Mouse (Mus musculus): ENCODE data around the gene Tmem151b. TPM values are rescaled to one million over a fixed set of nuclear protein-coding genes. Genes with fewer than 3 reads are reported as not detected.
A peak's percentile ranks its signal among the peaks of the same experiment; 100 is the strongest.

Gene Tmem151b
- polyA plus RNA-seq, 1 experiment from 2014 or later, result 1.4 TPM

DNA sequence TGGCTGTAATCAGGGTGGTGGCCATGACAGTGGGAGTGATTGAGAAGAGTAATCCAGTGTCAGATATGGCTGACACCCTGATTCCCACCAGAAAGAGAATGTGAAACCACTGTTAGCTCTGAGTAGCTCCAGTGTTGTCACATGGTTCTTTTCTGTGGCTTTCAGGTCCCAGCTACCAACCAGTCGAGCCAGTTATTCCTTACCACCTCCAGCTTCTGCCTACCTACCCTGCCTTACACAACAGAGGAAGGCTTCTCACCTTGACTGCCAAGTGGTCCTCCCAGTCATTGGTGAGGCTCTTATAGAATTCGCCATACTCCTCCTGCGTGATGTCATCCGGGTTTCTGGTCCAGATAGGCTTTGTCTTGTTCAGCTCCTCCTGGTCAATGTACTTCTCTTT, 20.5 kb upstream of the Tmem151b start:
- Histone ChIP-seq H3K27me3 (replicated peaks; ENCODE audit: control insufficient read depth, insufficient read depth, low read length) (no peaks in the 10 kb centered on the region), H3K9me3 (ENCODE audit: control insufficient read depth, low read length) (no peaks in the 10 kb centered on the region), H3K4me2 (no peak overlapping the region; the same call in 1 of the 2 replicates), H3K9ac (ENCODE audit: low read depth, low read length) (no peak overlapping the region), H3K4me1 (replicated peaks; ENCODE audit: control insufficient read depth, insufficient read depth, low read length) (peaks cover 50% of the 10 kb centered on the region), H3K36me3 (ENCODE audit: control insufficient read depth, insufficient read depth, low read length) (peaks cover 57% of the 10 kb centered on the region), H3K4me3 (ENCODE audit: low read depth, low read length) (no peak overlapping the region), H3K27ac (ENCODE audit: low read depth, low read length) (no peak overlapping the region)
- WGBS, result 85% methylated on average over 4 of the region's 4 CpGs
- DNase-seq (ENCODE audit: low spot score) (no peak), ATAC-seq (replicated peaks; ENCODE audit: low FRiP score) (no peak)

DNA sequence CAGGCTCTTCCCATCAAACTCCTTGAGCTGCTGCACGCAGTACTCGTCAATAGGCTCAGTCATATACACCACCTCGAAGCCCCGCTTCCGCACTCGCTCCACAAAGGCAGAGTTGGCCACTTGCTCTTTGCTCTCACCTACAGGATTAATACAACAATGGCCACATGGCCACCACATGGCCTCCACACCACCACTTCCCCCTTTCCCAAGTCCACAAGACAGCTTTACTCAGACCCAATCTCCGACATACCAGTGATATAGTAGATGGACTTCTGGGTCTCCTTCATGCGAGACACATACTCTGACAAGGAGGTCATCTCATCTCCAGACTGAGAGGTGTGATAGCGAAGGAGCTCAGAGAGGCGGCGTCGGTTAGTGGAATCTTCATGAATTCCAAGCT, 19.5 kb upstream of the Tmem151b start:
- 86% methylated on average over 12 of the region's 12 CpGs for WGBS
- H3K4me2 ChIP-seq, result no peak overlapping the region
- peak overlapping the region; percentile 12; the same call in 1 of the 2 replicates for H3K4me3 ChIP-seq (ENCODE audit: low read depth, low read length)
- no peak overlapping the region for H3K27ac ChIP-seq (ENCODE audit: low read depth, low read length)
- H3K4me1 ChIP-seq (replicated peaks; ENCODE audit: control insufficient read depth, insufficient read depth, low read length), result peaks cover 47% of the 10 kb centered on the region
- H3K9me3 ChIP-seq (ENCODE audit: control insufficient read depth, low read length), result no peaks in the 10 kb centered on the region
- DNase-seq (ENCODE audit: low spot score), result no peak
- H3K9ac ChIP-seq (ENCODE audit: low read depth, low read length), result no peak overlapping the region
- no peak for ATAC-seq (replicated peaks; ENCODE audit: low FRiP score)
- no peaks in the 10 kb centered on the region for H3K27me3 ChIP-seq (replicated peaks; ENCODE audit: control insufficient read depth, insufficient read depth, low read length)
- peaks cover 57% of the 10 kb centered on the region for H3K36me3 ChIP-seq (ENCODE audit: control insufficient read depth, insufficient read depth, low read length)

DNA sequence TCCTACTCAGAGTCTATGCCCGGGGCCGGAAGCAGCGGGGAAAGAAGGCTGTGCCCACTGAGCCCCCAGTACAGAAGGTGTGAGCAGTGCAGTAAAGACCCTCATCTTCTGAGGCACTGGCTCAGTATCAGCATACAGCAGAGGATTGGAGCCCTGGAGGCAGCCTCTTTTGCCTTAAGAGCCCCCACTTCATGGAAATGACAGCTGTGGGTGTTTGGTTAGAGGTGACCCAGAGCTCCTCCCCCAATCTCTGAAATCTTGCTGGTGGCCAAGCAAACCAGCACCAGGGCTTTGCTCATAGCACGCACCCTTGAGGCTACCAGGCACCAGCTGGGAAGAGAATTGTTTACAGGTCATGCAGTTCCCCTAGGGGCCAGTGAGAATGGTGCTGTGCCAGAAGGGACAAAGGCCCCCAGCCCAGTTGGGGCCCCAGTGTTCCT, 17.7 kb upstream of the Tmem151b start:
- no peak overlapping the region for H3K9ac ChIP-seq (ENCODE audit: low read depth, low read length)
- peaks cover 57% of the 10 kb centered on the region for H3K36me3 ChIP-seq (ENCODE audit: control insufficient read depth, insufficient read depth, low read length)
- no peaks in the 10 kb centered on the region for H3K27me3 ChIP-seq (replicated peaks; ENCODE audit: control insufficient read depth, insufficient read depth, low read length)
- no peak overlapping the region for H3K4me3 ChIP-seq (ENCODE audit: low read depth, low read length)
- 0 out of 2 replicates have a peak overlapping the region, but pooled peaks have one; percentile 3 for H3K4me2 ChIP-seq
- ATAC-seq (replicated peaks; ENCODE audit: low FRiP score) (peak; percentile 31), DNase-seq (ENCODE audit: low spot score) (no peak)
- 26% methylated on average over 4 of the region's 4 CpGs for WGBS
- H3K4me1 ChIP-seq (replicated peaks; ENCODE audit: control insufficient read depth, insufficient read depth, low read length), result peaks cover 47% of the 10 kb centered on the region
- no peaks in the 10 kb centered on the region for H3K9me3 ChIP-seq (ENCODE audit: control insufficient read depth, low read length)
- peak overlapping the region; percentile 23; the same call in 1 of the 2 replicates for H3K27ac ChIP-seq (ENCODE audit: low read depth, low read length)

DNA sequence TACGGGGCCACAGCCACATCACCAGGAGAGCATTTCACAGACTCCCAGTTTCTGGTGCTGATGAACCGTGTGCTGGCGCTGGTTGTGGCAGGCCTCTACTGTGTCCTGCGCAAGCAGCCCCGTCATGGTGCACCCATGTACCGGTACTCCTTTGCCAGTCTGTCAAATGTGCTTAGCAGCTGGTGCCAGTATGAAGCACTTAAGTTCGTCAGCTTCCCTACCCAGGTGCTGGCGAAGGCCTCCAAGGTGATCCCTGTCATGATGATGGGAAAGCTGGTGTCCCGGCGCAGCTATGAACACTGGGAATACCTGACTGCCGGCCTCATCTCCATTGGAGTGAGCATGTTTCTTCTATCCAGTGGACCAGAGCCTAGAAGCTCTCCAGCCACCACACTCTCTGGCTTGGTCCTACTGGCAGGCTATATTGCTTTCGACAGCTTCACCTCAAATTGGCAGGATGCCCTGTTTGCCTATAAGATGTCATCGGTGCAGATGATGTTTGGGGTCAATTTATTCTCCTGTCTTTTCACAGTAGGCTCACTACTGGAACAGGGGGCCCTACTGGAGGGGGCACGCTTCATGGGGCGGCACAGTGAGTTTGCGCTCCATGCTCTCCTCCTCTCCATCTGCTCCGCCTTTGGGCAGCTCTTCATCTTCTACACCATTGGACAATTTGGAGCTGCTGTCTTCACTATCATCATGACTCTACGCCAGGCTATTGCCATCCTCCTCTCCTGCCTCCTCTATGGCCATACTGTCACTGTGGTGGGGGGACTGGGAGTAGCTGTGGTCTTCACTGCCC, 17.1 kb upstream of the Tmem151b start:
- Histone ChIP-seq H3K27me3 (replicated peaks; ENCODE audit: control insufficient read depth, insufficient read depth, low read length) (no peaks in the 10 kb centered on the region), H3K36me3 (ENCODE audit: control insufficient read depth, insufficient read depth, low read length) (peaks cover 55% of the 10 kb centered on the region), H3K9me3 (ENCODE audit: control insufficient read depth, low read length) (no peaks in the 10 kb centered on the region), H3K4me3 (ENCODE audit: low read depth, low read length) (peak overlapping the region; percentile 24), H3K4me2 (no peak overlapping the region), H3K4me1 (replicated peaks; ENCODE audit: control insufficient read depth, insufficient read depth, low read length) (peaks cover 44% of the 10 kb centered on the region), H3K27ac (ENCODE audit: low read depth, low read length) (peak overlapping the region; percentile 23; the same call in 1 of the 2 replicates), H3K9ac (ENCODE audit: low read depth, low read length) (no peak overlapping the region)
- ATAC-seq (replicated peaks; ENCODE audit: low FRiP score), result peak; percentile 46
- no peak for DNase-seq (ENCODE audit: low spot score)
- WGBS, result 64% methylated on average over 18 of the region's 18 CpGs

DNA sequence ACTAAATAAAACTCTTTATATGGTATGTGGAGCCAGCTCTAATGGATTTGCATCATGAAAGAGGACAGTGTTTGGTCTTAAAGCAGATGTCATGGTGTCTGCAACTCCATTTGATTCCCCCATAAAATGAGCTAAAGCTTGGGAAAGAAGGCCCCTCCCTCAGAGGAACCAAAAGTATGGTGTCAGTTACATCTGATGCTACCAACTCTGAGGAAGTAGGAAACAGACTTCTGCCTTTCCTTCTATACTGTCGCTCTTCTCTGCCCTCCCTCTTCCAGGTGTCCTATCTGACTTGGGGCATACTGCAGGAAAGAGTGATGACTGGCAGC, 16.5 kb upstream of the Tmem151b start:
- no peak for ATAC-seq (replicated peaks; ENCODE audit: low FRiP score)
- 0 out of 2 replicates have a peak overlapping the region, but pooled peaks have one; percentile 2 for H3K4me3 ChIP-seq (ENCODE audit: low read depth, low read length)
- H3K36me3 ChIP-seq (ENCODE audit: control insufficient read depth, insufficient read depth, low read length), result peaks cover 49% of the 10 kb centered on the region
- no peaks in the 10 kb centered on the region for H3K27me3 ChIP-seq (replicated peaks; ENCODE audit: control insufficient read depth, insufficient read depth, low read length)
- H3K9me3 ChIP-seq (ENCODE audit: control insufficient read depth, low read length), result no peaks in the 10 kb centered on the region
- WGBS, result 72% methylated on average over 1 of the region's 1 CpGs
- no peak for DNase-seq (ENCODE audit: low spot score)
- no peak overlapping the region for H3K4me2 ChIP-seq
- H3K9ac ChIP-seq (ENCODE audit: low read depth, low read length), result no peak overlapping the region
- peaks cover 39% of the 10 kb centered on the region for H3K4me1 ChIP-seq (replicated peaks; ENCODE audit: control insufficient read depth, insufficient read depth, low read length)
- peak overlapping the region; percentile 19; the same call in 1 of the 2 replicates for H3K27ac ChIP-seq (ENCODE audit: low read depth, low read length)

DNA sequence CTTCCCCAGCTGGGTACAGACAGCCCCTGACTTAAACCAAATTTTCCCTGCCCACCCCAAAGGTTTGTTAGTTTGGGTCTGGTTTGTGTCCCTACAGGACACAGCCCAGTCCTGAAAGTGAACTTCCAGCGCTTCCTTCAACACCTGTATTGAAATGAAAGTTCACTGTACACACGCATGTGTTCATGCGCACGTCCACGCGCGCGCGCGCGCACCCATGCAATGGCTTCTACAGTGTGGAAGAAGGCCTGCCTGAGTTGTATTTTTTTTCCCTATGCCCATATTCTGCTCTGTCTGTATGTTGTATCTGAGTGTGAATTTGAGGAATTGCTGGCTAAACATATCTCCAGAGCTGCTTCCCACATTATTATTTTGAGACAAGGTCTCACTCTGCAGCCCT, 15.6 kb upstream of the Tmem151b start:
- H3K27ac ChIP-seq (ENCODE audit: low read depth, low read length), result no peak overlapping the region
- peaks cover 32% of the 10 kb centered on the region for H3K4me1 ChIP-seq (replicated peaks; ENCODE audit: control insufficient read depth, insufficient read depth, low read length)
- peaks cover 40% of the 10 kb centered on the region for H3K36me3 ChIP-seq (ENCODE audit: control insufficient read depth, insufficient read depth, low read length)

DNA sequence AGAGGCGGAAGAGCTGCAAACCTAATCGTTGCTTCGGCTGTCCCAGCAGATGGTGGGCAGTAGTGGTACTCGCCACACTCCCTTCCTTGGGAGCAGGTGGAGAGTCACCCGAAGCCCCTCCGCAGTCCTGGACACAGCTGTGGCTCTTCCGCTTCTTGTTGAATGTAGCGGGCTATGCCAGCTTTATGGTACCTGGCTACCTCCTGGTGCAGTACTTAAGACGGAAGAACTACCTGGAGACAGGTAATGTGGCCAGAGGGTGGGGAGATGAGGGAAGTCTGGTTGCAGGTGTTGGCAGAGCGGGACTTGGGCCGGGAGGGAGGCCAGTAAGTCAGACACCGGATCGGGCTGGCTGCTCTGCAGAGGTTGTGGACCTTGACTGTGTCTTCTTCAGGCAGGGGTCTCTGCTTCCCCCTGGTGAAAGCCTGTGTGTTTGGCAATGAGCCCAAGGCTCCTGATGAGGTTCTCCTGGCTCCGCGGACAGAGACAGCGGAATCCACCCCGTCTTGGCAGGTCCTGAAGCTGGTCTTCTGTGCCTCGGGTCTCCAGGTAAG, 15.1 kb upstream of the Tmem151b start:
- peak overlapping the region; percentile 97 for H3K9ac ChIP-seq (ENCODE audit: low read depth, low read length)
- H3K4me2 ChIP-seq, result peak overlapping the region; percentile 99
- no peak for DNase-seq (ENCODE audit: low spot score)
- peaks cover 30% of the 10 kb centered on the region for H3K4me1 ChIP-seq (replicated peaks; ENCODE audit: control insufficient read depth, insufficient read depth, low read length)
- H3K9me3 ChIP-seq (ENCODE audit: control insufficient read depth, low read length), result no peaks in the 10 kb centered on the region
- no peaks in the 10 kb centered on the region for H3K27me3 ChIP-seq (replicated peaks; ENCODE audit: control insufficient read depth, insufficient read depth, low read length)
- H3K36me3 ChIP-seq (ENCODE audit: control insufficient read depth, insufficient read depth, low read length), result peaks cover 35% of the 10 kb centered on the region
- peak overlapping the region; percentile 98 for H3K4me3 ChIP-seq (ENCODE audit: low read depth, low read length)
- no peak; the same call in 1 of the 2 replicates for ATAC-seq (replicated peaks; ENCODE audit: low FRiP score)
- 13% methylated on average over 18 of the region's 18 CpGs for WGBS
- peak overlapping the region; percentile 88; the same call in 1 of the 2 replicates for H3K27ac ChIP-seq (ENCODE audit: low read depth, low read length)

More for the DNA sequence above, 15.6 kb upstream of the Tmem151b start:
- 94% methylated on average over 11 of the region's 11 CpGs for WGBS
- DNase-seq (ENCODE audit: low spot score), result no peak
- ATAC-seq (replicated peaks; ENCODE audit: low FRiP score), result no peak
- Histone ChIP-seq H3K4me3 (ENCODE audit: low read depth, low read length) (peak overlapping the region; percentile 98), H3K27me3 (replicated peaks; ENCODE audit: control insufficient read depth, insufficient read depth, low read length) (no peaks in the 10 kb centered on the region), H3K9ac (ENCODE audit: low read depth, low read length) (peak overlapping the region; percentile 97), H3K4me2 (peak overlapping the region; percentile 99), H3K9me3 (ENCODE audit: control insufficient read depth, low read length) (no peaks in the 10 kb centered on the region)

DNA sequence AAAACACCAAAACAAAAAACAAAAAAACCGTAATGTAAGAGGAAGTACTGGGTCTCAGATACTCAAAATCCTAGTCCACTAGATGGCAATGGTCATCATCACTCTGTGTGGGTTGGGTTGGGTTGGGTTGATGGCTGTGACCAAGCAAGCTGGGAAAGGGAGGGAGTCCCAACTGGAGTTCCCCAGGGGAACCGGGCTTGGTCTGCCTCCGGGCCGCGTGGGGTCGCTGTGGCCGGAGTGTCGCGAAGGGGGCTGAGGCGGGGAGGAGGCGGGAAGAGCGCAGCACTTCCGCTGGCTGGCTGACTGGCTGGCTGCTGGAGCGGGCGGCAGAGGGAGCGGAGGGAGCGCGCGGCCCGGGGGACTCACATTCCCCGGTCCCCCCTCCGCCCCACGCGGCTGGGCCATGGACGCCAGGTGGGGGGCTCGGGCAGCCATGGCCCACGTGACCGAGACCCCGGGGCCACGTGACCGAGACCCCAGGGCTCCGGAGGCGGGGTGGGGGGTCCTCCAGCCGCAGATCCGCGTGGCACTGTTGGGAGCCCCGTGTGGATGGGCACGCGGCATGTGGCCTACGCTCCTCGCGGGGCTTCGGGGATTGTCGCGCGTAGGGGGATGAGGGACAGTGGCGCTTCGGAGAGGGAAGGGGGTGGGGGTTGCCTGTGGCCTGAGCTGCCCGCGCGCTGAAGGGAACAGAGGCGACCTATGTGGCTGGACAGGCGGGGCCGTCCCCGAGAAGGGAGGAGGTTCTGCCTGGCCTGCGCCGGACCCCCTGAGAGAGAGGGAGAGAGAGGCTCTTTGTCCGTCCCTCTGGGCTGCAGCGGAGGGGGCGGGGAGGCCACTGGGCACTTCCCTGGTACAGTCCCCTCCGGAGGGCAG, 14.4 kb upstream of the Tmem151b start, which contains the start of gene Slc35b2:
Gene Slc35b2 (plus strand): TSS at position 220 of the 876 bp plus-strand sequence.
- no peaks in the 10 kb centered on the region for H3K27me3 ChIP-seq (replicated peaks; ENCODE audit: control insufficient read depth, insufficient read depth, low read length)
- peaks cover 28% of the 10 kb centered on the region for H3K36me3 ChIP-seq (ENCODE audit: control insufficient read depth, insufficient read depth, low read length)
- ATAC-seq (replicated peaks; ENCODE audit: low FRiP score) (peak; percentile 76), DNase-seq (ENCODE audit: low spot score) (peak; percentile 91)
- H3K4me1 ChIP-seq (replicated peaks; ENCODE audit: control insufficient read depth, insufficient read depth, low read length), result peaks cover 23% of the 10 kb centered on the region
- no peaks in the 10 kb centered on the region for H3K9me3 ChIP-seq (ENCODE audit: control insufficient read depth, low read length)
- 1% methylated on average over 54 of the region's 61 CpGs for WGBS
- peak within 1 kb of the TSS; percentile 97 for H3K9ac ChIP-seq (ENCODE audit: low read depth, low read length)
- H3K4me3 ChIP-seq (ENCODE audit: low read depth, low read length), result peak within 1 kb of the TSS; percentile 98
- peak within 1 kb of the TSS; percentile 88 for H3K27ac ChIP-seq (ENCODE audit: low read depth, low read length)
- peak within 1 kb of the TSS; percentile 99 for H3K4me2 ChIP-seq
